Mouse (Mus musculus) embryo, embryonic 11 days (tissue): Measurements from ENCODE around the gene Ndufb10.

ENCODE experiments used
- DNase-seq: peaks from one replicate; pipeline ENCODE4 v3.0.0-alpha.2; 2015

Ndufb10 gene

GRCm38 (mm10) chr17:24724184-24724583 is at the start of gene Ndufb10:
Gene Ndufb10 (minus strand): TSS chr17:24724478.
- peak; percentile 96 for DNase-seq

GRCm38 (mm10) chr17:24773241-24773640 is 49.0 kb upstream of the Ndufb10 start:
- DNase-seq, result no peak

GRCm38 (mm10) chr17:24769146-24769545 is 44.9 kb upstream of the Ndufb10 start:
- DNase-seq, result no peak

GRCm38 (mm10) chr17:24766266-24766875 is 42.1 kb upstream of the Ndufb10 start:
- DNase-seq, result no peak

GRCm38 (mm10) chr17:24765016-24765905 is 41.0 kb upstream of the Ndufb10 start:
- no peak for DNase-seq

GRCm38 (mm10) chr17:24761121-24761520 is 36.8 kb upstream of the Ndufb10 start:
- DNase-seq, result peak; percentile 48

GRCm38 (mm10) chr17:24757394-24757793 is 33.1 kb upstream of the Ndufb10 start:
- no peak for DNase-seq

- DNase-seq, result peak; percentile 78
Measured at GRCm38 (mm10) chr17:24752415-24753394, 28.4 kb upstream of the Ndufb10 start, which contains the start of gene Hs3st6. Gene Hs3st6 (plus strand): TSS chr17:24752988.

GRCm38 (mm10) chr17:24751528-24751927 is 27.2 kb upstream of the Ndufb10 start:
- no peak for DNase-seq

- no peak for DNase-seq
Measured at GRCm38 (mm10) chr17:24746986-24747385, 22.7 kb upstream of the Ndufb10 start.

- DNase-seq, result peak; percentile 91
Measured at GRCm38 (mm10) chr17:24745526-24746497, 21.5 kb upstream of the Ndufb10 start.

- DNase-seq, result no peak
Measured at GRCm38 (mm10) chr17:24744381-24744780, 20.1 kb upstream of the Ndufb10 start.

GRCm38 (mm10) chr17:24743896-24744295 is 19.6 kb upstream of the Ndufb10 start:
- no peak for DNase-seq

- DNase-seq, result no peak
Measured at GRCm38 (mm10) chr17:24742307-24742706, 18.0 kb upstream of the Ndufb10 start.

- no peak for DNase-seq
Measured at GRCm38 (mm10) chr17:24739926-24740325, 15.6 kb upstream of the Ndufb10 start.

- no peak for DNase-seq
Measured at GRCm38 (mm10) chr17:24738238-24738637, 14.0 kb upstream of the Ndufb10 start.

- no peak for DNase-seq
Measured at GRCm38 (mm10) chr17:24737135-24737810, 13.0 kb upstream of the Ndufb10 start.

- DNase-seq, result peak; percentile 99
Measured at GRCm38 (mm10) chr17:24736330-24737051, 12.2 kb upstream of the Ndufb10 start, which contains the start of gene Msrb1. Gene Msrb1 (plus strand): TSS chr17:24736642.

- DNase-seq, result no peak
Measured at GRCm38 (mm10) chr17:24735446-24735845, 11.2 kb upstream of the Ndufb10 start.

- DNase-seq, result no peak
Measured at GRCm38 (mm10) chr17:24734513-24734912, 10.2 kb upstream of the Ndufb10 start.
